Mouse (Mus musculus) spleen, postnatal 4 days (tissue): Measurements from ENCODE around the gene Gcfc2.

Experiments used
- DNase-seq, 2 experiments: peaks; one replicate each; pipeline ENCODE4 v3.0.0; 2022; ENCODE audit warnings: low spot score in 2 of 2

Gcfc2 gene

GRCm38 (mm10) chr6:81975971-81976621 is 52.6 kb downstream of the Gcfc2 start:
- peak; percentile 55 to 77 for DNase-seq

GRCm38 (mm10) chr6:81979286-81979685 is 55.8 kb downstream of the Gcfc2 start:
- peak in 1 of 2 experiments; percentile 41 for DNase-seq

- peak; percentile 9 to 54 for DNase-seq
Observed at GRCm38 (mm10) chr6:81986171-81986570, 62.7 kb downstream of the Gcfc2 start.

GRCm38 (mm10) chr6:81986599-81986998 is 63.1 kb downstream of the Gcfc2 start:
- DNase-seq: peak in 1 of 2 experiments; percentile 7

- DNase-seq: peak; percentile 64 to 86
Observed at GRCm38 (mm10) chr6:81987010-81987409, 63.5 kb downstream of the Gcfc2 start.

- peak; percentile 9 to 52 for DNase-seq
Observed at GRCm38 (mm10) chr6:81987580-81987979, 64.1 kb downstream of the Gcfc2 start.

GRCm38 (mm10) chr6:81988341-81988740 is 64.9 kb downstream of the Gcfc2 start:
- DNase-seq: peak; percentile 7 to 52

GRCm38 (mm10) chr6:81990049-81990810 is 66.8 kb downstream of the Gcfc2 start:
- DNase-seq: peak; percentile 7 to 41
